Mouse (Mus musculus) cerebellum, adult (tissue): Measurements from ENCODE around the gene Fcgrt.

Experiments used
- ATAC-seq: cut with Nextera tagmentation; 2 replicates; pipeline ENCODE4 v1.9.2; 2017; ENCODE audit warnings: mild to moderate bottlenecking, moderate library complexity, mixed read lengths; ENCODE audit not compliant: insufficient number of reproducible peaks, low FRiP score, low TSS enrichment

The Fcgrt gene

GRCm38 (mm10) chr7:45090251-45090977 is 13.2 kb downstream of the Fcgrt start:
- ATAC-seq = no peak

DNA sequence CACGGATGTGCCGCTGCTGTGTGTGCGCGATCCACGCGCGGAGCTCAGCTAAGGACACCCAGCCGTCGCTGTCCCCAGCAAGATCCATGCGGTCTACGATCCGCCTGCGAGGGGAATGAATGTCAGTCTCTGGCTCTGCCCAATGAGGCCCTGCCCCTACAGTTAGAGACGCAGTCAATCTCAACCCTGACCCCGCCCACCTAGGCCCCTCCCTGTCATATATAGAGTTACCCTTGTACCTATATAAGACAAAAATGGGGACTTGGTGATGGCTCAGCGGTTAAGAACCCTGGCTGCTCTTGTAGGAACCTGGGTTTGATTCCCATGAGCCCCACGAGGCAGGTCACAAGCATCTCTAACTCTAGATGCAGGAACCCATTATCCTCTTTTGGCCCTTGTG is 15.1 kb downstream of the Fcgrt start:
- no peak for ATAC-seq

GRCm38 (mm10) chr7:45086084-45086483 is 17.6 kb downstream of the Fcgrt start:
- no peak for ATAC-seq

DNA sequence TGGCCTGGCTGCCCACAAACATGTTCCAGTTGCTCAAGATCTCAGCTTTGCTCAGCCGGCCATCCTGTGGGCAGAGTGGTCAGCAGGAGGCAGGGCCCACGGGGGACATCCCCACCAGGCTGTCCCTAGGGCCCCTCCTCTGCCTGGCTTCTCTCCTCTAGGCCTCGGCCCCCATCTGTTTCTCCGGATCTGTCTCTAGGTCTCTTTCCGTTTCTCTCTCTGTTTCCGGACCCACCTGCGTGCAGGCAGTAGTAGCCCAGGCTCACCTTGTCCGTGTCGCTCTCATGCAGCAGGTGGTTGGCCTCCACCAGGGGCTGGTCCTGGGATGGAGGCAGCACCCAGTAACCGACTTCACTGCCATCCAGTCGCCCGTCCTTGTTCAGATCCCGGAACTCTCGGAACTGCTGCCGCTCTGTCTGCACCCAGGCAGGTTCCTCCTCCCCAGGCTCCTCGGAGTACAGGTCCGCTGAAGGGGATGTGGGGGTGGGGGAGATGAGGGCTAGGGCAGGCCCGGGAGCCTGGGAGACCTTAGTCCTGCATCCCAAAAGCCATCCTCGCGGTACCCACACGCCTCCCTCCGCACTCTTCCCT is 20.3 kb downstream of the Fcgrt start:
- ATAC-seq = no peak

DNA sequence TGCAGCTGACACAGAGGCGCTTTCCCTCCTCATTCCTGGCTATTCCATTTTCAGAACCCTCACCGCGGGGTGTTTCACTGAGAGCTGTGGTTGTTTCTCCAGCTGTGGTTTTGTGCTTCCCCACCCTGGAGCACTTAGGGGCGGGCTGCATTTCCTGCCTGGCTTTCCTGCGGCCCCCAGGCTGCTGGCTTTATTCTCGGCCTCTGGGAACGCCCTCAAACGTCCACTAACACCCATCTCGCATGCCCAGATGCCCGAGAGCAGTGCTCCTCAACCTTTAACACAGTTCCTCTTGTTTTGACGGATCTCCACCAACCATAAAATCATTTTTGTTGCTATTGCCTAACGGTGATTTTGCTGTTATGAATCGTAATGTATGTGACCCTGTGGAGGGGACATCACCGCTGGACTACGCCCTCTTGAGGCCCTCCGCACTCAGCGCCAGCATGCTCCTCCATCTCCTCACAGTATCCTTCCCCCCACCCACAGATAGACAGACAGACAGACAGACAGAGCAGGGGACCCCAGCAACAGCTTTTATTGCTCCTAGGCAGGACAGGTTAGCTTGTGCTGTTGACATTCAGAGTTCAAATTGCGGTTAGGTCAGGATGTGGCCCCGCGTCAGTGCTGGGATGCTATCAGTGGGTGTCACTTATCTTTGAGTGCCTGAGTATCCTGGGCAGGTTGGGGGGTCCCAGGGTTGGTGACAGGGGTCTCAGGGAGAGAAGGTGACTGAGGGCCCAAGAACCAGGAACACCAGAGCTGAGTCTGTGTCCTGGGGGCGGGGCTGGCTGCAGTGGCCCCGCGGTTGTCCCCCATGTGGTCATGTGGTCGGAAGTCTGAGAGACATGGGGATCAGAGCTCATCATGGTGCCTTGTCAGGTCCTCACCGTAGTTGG is 21.0 kb downstream of the Fcgrt start:
- no peak for ATAC-seq

- ATAC-seq = no peak
Observed at GRCm38 (mm10) chr7:45081016-45081415, 22.6 kb downstream of the Fcgrt start.

GRCm38 (mm10) chr7:45079856-45080255 is 23.8 kb downstream of the Fcgrt start:
- peak; percentile 36; the same call in 1 of the 2 replicates for ATAC-seq

DNA sequence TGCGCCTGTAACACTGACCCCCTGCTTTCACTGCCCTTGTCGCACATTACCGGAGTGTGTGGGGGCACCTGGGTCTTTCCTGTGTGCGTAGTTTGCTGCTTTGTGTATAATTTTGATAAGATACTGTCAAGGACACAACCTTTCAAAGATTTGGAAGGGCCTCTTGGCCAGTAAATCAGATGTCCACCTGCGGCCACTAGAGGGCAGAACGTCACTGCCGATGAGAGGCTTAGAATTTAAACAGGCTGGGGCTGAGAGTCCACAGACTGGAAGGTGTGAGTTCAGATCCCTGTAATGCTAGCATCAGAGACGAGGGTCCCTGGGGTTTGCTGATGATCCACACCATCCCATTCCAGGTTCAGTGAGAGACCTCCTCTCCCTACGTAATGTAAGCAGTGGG is 25.1 kb downstream of the Fcgrt start:
- ATAC-seq = no peak

DNA sequence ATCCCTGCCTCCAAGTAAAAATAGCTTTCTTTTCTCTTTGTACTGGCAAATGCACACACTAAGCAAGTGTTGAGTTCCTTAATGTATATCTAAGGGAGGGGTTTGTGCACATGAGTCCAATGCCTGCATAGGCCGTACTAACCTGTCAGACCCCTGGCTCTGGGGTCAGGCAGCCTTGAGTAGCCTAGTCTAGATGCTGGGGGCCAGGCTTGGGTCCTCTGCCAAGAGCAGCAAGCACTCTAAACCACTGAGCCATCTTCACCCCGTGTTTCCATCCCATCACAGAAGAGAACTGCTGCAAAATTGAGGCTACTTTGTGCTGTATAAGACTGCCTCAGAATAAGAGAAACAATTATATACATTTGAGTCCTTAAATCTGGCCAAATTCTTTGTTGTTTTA is 25.8 kb downstream of the Fcgrt start:
- no peak for ATAC-seq

DNA sequence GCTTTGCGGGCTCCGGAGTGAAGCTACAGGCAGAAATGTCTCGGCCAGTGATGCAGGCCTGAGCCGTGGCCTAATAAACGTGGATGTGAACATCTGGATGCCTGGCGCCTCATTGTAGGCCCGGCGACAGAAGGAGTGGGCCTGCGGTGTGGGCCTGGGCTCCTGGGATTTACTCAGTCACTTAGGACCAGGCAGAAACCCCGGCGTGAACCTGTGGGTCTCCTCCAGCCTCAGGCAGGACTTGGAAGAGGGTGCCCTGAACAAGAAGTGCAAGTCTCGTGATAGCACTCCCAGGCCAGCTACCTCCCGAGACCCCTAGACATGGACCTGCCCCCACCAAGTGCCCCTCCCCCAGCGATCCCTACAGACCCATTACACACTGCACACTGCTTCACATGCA is 26.3 kb downstream of the Fcgrt start:
- ATAC-seq = no peak

GRCm38 (mm10) chr7:45076501-45076900 is 27.1 kb downstream of the Fcgrt start:
- no peak for ATAC-seq

DNA sequence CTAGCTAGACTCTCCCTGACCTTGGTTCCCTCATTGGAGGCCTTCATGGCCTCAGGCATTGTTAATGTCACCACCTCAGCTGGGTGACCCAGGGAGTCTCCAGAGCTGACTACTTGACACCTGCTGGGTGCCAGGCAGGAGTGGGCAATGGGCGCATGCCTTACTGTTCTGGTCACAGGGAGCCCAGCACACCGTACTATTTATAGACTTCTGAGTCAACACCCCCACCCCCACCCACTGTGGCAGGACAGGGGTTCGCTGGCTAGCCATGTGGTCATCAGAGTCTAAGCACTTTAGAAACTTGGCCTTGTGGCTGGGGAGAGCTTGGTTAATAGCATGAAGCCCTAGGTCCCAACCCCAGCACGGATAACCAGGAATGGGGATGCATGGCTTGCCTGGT is 28.2 kb downstream of the Fcgrt start:
- no peak for ATAC-seq

- ATAC-seq = no peak
Observed at GRCm38 (mm10) chr7:45073949-45074348, 29.7 kb downstream of the Fcgrt start.

- ATAC-seq = no peak
Observed at GRCm38 (mm10) chr7:45073171-45073707, 30.4 kb downstream of the Fcgrt start.

GRCm38 (mm10) chr7:45072230-45072629 is 31.4 kb downstream of the Fcgrt start:
- ATAC-seq = no peak

GRCm38 (mm10) chr7:45069671-45070070 is 34.0 kb downstream of the Fcgrt start:
- no peak for ATAC-seq

DNA sequence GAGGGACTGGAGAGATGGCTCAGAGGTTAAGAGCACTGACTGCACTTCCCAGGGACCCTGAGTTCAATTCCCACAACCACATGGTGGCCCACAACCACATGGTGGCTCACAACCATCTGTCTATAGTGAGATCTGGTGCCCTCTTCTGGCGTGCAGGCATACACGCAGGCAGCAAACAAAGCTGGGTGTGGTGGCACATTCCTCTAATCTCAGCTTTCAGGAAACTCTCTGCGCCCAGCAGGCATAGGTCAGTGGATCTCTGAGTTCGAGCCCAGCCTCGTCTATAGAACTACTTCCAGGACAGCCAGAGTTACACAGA is 35.7 kb downstream of the Fcgrt start:
- ATAC-seq = no peak

GRCm38 (mm10) chr7:45067190-45067999 is 36.3 kb downstream of the Fcgrt start:
- ATAC-seq = no peak

GRCm38 (mm10) chr7:45062239-45062835 is 41.3 kb downstream of the Fcgrt start, which contains the start of the genes Nosip and Prrg2:
Gene Nosip, plus strand, starts transcription at chr7:45062429.
Gene Prrg2, minus strand, starts transcription at chr7:45062677.
- peak; percentile 89 for ATAC-seq
